Mouse (Mus musculus): ENCODE measurements at regions not wholly inside any gene's neighbourhood (a gene's known extent, or its start where the extent isn't known, plus 50 kb on each side); places are given as distances from the start of the nearest gene placed in this dataset.

- no peak for ATAC-seq (ENCODE audit: low read depth)
- WGBS: 64% methylated on average over 9 of the region's 9 CpGs
- Histone ChIP-seq H3K4me1 (replicated peaks; ENCODE audit: control insufficient read depth, insufficient read depth, low read length) (0 out of 2 replicates have a peak, but pooled peaks cover 3% of the 10 kb centered on the region), H3K27me3 (ENCODE audit: control insufficient read depth, insufficient read depth, low read depth, low read length) (no peaks in the 10 kb centered on the region), H3K4me3 (ENCODE audit: low read length) (no peak overlapping the region), H3K9me3 (ENCODE audit: control insufficient read depth, low read length) (no peaks in the 10 kb centered on the region), H3K4me2 (ENCODE audit: low read depth, low read length) (no peak overlapping the region), H3K36me3 (ENCODE audit: control insufficient read depth, insufficient read depth, low read length) (no peaks in the 10 kb centered on the region), H3K9ac (ENCODE audit: low read length) (no peak overlapping the region), H3K27ac (ENCODE audit: low read length) (no peak overlapping the region)
Measured at GRCm38 (mm10) chr5:119178805-119179204, 491.7 kb upstream of the Tbx3 start.

- 0 out of 2 replicates have a peak, but pooled peaks cover 8% of the 10 kb centered on the region for H3K4me1 ChIP-seq (replicated peaks; ENCODE audit: control insufficient read depth, insufficient read depth, low read length)
- H3K4me3 ChIP-seq (ENCODE audit: low read length): no peak overlapping the region
- H3K4me2 ChIP-seq (ENCODE audit: low read depth, low read length): no peak overlapping the region
- no peaks in the 10 kb centered on the region for H3K36me3 ChIP-seq (ENCODE audit: control insufficient read depth, insufficient read depth, low read length)
- ATAC-seq (ENCODE audit: low read depth): peak; percentile 46
- no peaks in the 10 kb centered on the region for H3K27me3 ChIP-seq (ENCODE audit: control insufficient read depth, insufficient read depth, low read depth, low read length)
- peak overlapping the region; percentile 9; the same call in 1 of the 2 replicates for H3K27ac ChIP-seq (ENCODE audit: low read length)
- no peak overlapping the region for H3K9ac ChIP-seq (ENCODE audit: low read length)
- H3K9me3 ChIP-seq (ENCODE audit: control insufficient read depth, low read length): no peaks in the 10 kb centered on the region
- WGBS: 27% methylated on average over 5 of the region's 5 CpGs
Measured at GRCm38 (mm10) chr5:119183545-119184047, 486.9 kb upstream of the Tbx3 start.

- H3K4me2 ChIP-seq (ENCODE audit: low read depth, low read length): no peak overlapping the region
- no peaks in the 10 kb centered on the region for H3K36me3 ChIP-seq (ENCODE audit: control insufficient read depth, insufficient read depth, low read length)
- 69% methylated on average over 3 of the region's 3 CpGs for WGBS
- no peak overlapping the region for H3K9ac ChIP-seq (ENCODE audit: low read length)
- no peak overlapping the region for H3K4me3 ChIP-seq (ENCODE audit: low read length)
- no peak for ATAC-seq (ENCODE audit: low read depth)
- no peak overlapping the region for H3K27ac ChIP-seq (ENCODE audit: low read length)
- H3K9me3 ChIP-seq (ENCODE audit: control insufficient read depth, low read length): peaks cover 6% of the 10 kb centered on the region
- 0 out of 2 replicates have a peak, but pooled peaks cover 9% of the 10 kb centered on the region for H3K4me1 ChIP-seq (replicated peaks; ENCODE audit: control insufficient read depth, insufficient read depth, low read length)
- no peaks in the 10 kb centered on the region for H3K27me3 ChIP-seq (ENCODE audit: control insufficient read depth, insufficient read depth, low read depth, low read length)
Measured at GRCm38 (mm10) chr5:119186611-119187010, 483.9 kb upstream of the Tbx3 start.

- H3K4me1 ChIP-seq (replicated peaks; ENCODE audit: control insufficient read depth, insufficient read depth, low read length): 0 out of 2 replicates have a peak, but pooled peaks cover 9% of the 10 kb centered on the region
- H3K9ac ChIP-seq (ENCODE audit: low read length): no peak overlapping the region
- no peak overlapping the region for H3K4me2 ChIP-seq (ENCODE audit: low read depth, low read length)
- no peaks in the 10 kb centered on the region for H3K36me3 ChIP-seq (ENCODE audit: control insufficient read depth, insufficient read depth, low read length)
- H3K4me3 ChIP-seq (ENCODE audit: low read length): no peak overlapping the region
- WGBS: 29% methylated on average over 6 of the region's 6 CpGs
- H3K9me3 ChIP-seq (ENCODE audit: control insufficient read depth, low read length): peaks cover 6% of the 10 kb centered on the region
- H3K27me3 ChIP-seq (ENCODE audit: control insufficient read depth, insufficient read depth, low read depth, low read length): no peaks in the 10 kb centered on the region
- ATAC-seq (ENCODE audit: low read depth): peak; percentile 76
- H3K27ac ChIP-seq (ENCODE audit: low read length): no peak overlapping the region
Measured at GRCm38 (mm10) chr5:119188476-119188875, 482.0 kb upstream of the Tbx3 start.

GRCm38 (mm10) chr5:119193699-119194681 is 476.5 kb upstream of the Tbx3 start:
- no peak overlapping the region for H3K9ac ChIP-seq (ENCODE audit: low read length)
- H3K27ac ChIP-seq (ENCODE audit: low read length): no peak overlapping the region
- WGBS: 31% methylated on average over 21 of the region's 21 CpGs
- no peak overlapping the region for H3K4me3 ChIP-seq (ENCODE audit: low read length)
- peaks cover 6% of the 10 kb centered on the region for H3K9me3 ChIP-seq (ENCODE audit: control insufficient read depth, low read length)
- peak; percentile 49; the same call in 1 of the 2 replicates for ATAC-seq (ENCODE audit: low read depth)
- H3K36me3 ChIP-seq (ENCODE audit: control insufficient read depth, insufficient read depth, low read length): no peaks in the 10 kb centered on the region
- H3K27me3 ChIP-seq (ENCODE audit: control insufficient read depth, insufficient read depth, low read depth, low read length): no peaks in the 10 kb centered on the region
- no peaks in the 10 kb centered on the region for H3K4me1 ChIP-seq (replicated peaks; ENCODE audit: control insufficient read depth, insufficient read depth, low read length)
- H3K4me2 ChIP-seq (ENCODE audit: low read depth, low read length): no peak overlapping the region

GRCm38 (mm10) chr5:119199906-119200305 is 470.6 kb upstream of the Tbx3 start:
- no peaks in the 10 kb centered on the region for H3K36me3 ChIP-seq (ENCODE audit: control insufficient read depth, insufficient read depth, low read length)
- 35% methylated on average over 9 of the region's 9 CpGs for WGBS
- H3K4me3 ChIP-seq (ENCODE audit: low read length): no peak overlapping the region
- peaks cover 4% of the 10 kb centered on the region for H3K4me1 ChIP-seq (replicated peaks; ENCODE audit: control insufficient read depth, insufficient read depth, low read length)
- no peak overlapping the region for H3K9ac ChIP-seq (ENCODE audit: low read length)
- no peak overlapping the region for H3K27ac ChIP-seq (ENCODE audit: low read length)
- no peaks in the 10 kb centered on the region for H3K9me3 ChIP-seq (ENCODE audit: control insufficient read depth, low read length)
- no peak overlapping the region for H3K4me2 ChIP-seq (ENCODE audit: low read depth, low read length)
- no peaks in the 10 kb centered on the region for H3K27me3 ChIP-seq (ENCODE audit: control insufficient read depth, insufficient read depth, low read depth, low read length)
- ATAC-seq (ENCODE audit: low read depth): no peak

- WGBS: 38% methylated on average over 8 of the region's 8 CpGs
- Histone ChIP-seq H3K4me1 (replicated peaks; ENCODE audit: control insufficient read depth, insufficient read depth, low read length) (peaks cover 5% of the 10 kb centered on the region), H3K4me2 (ENCODE audit: low read depth, low read length) (no peak overlapping the region), H3K9ac (ENCODE audit: low read length) (no peak overlapping the region), H3K4me3 (ENCODE audit: low read length) (no peak overlapping the region), H3K27ac (ENCODE audit: low read length) (no peak overlapping the region), H3K27me3 (ENCODE audit: control insufficient read depth, insufficient read depth, low read depth, low read length) (no peaks in the 10 kb centered on the region), H3K9me3 (ENCODE audit: control insufficient read depth, low read length) (no peaks in the 10 kb centered on the region), H3K36me3 (ENCODE audit: control insufficient read depth, insufficient read depth, low read length) (no peaks in the 10 kb centered on the region)
- ATAC-seq (ENCODE audit: low read depth): no peak
Measured at GRCm38 (mm10) chr5:119201251-119201650, 469.2 kb upstream of the Tbx3 start.

- Histone ChIP-seq H3K9ac (ENCODE audit: low read length) (no peak overlapping the region), H3K4me1 (replicated peaks; ENCODE audit: control insufficient read depth, insufficient read depth, low read length) (peaks cover 5% of the 10 kb centered on the region), H3K27me3 (ENCODE audit: control insufficient read depth, insufficient read depth, low read depth, low read length) (no peaks in the 10 kb centered on the region), H3K4me2 (ENCODE audit: low read depth, low read length) (no peak overlapping the region), H3K9me3 (ENCODE audit: control insufficient read depth, low read length) (peaks cover 4% of the 10 kb centered on the region), H3K4me3 (ENCODE audit: low read length) (no peak overlapping the region), H3K36me3 (ENCODE audit: control insufficient read depth, insufficient read depth, low read length) (no peaks in the 10 kb centered on the region), H3K27ac (ENCODE audit: low read length) (no peak overlapping the region)
- 36% methylated on average over 2 of the region's 2 CpGs for WGBS
- ATAC-seq (ENCODE audit: low read depth): no peak
Measured at GRCm38 (mm10) chr5:119204736-119205135, 465.7 kb upstream of the Tbx3 start.

- Histone ChIP-seq H3K36me3 (ENCODE audit: control insufficient read depth, insufficient read depth, low read length) (no peaks in the 10 kb centered on the region), H3K9ac (ENCODE audit: low read length) (no peak overlapping the region), H3K4me2 (ENCODE audit: low read depth, low read length) (no peak overlapping the region), H3K4me1 (replicated peaks; ENCODE audit: control insufficient read depth, insufficient read depth, low read length) (peaks cover 6% of the 10 kb centered on the region), H3K9me3 (ENCODE audit: control insufficient read depth, low read length) (peaks cover 10% of the 10 kb centered on the region), H3K4me3 (ENCODE audit: low read length) (no peak overlapping the region), H3K27me3 (ENCODE audit: control insufficient read depth, insufficient read depth, low read depth, low read length) (no peaks in the 10 kb centered on the region), H3K27ac (ENCODE audit: low read length) (no peak overlapping the region)
- no peak for ATAC-seq (ENCODE audit: low read depth)
- WGBS: 61% methylated on average over 13 of the region's 13 CpGs
Measured at GRCm38 (mm10) chr5:119208077-119208476, 462.4 kb upstream of the Tbx3 start.
